Mouse (Mus musculus) lung, adult 2 months (tissue): ENCODE measurements around the gene Katnbl1.

Experiments
- CTCF ChIP-seq: fragments of 200-500 bp; IDR thresholded peaks from 2 replicates; pipeline ENCODE4 v1.5.1; 2011; ENCODE audit warnings: mild to moderate bottlenecking, low read length, control low read depth; ENCODE audit not compliant: insufficient read depth
- POLR2A ChIP-seq: fragments of 200-500 bp; IDR thresholded peaks from 2 replicates; pipeline ENCODE4 v1.6.1; 2011; ENCODE audit warnings: low read depth, mild to moderate bottlenecking, control low read depth, low read length, borderline replicate concordance; ENCODE audit errors: extremely low read depth

- TF ChIP-seq CTCF, result no peak
- no peak for TF ChIP-seq POLR2A
Observed at GRCm38 (mm10) chr2:112374610-112375009, 4.4 kb upstream of the Katnbl1 start.
